Mouse (Mus musculus) kidney, postnatal 4 days (tissue): ENCODE data around the gene Prmt3.

Experiments
- DNase-seq, 2 experiments: peaks; one replicate each; pipeline ENCODE4 v3.0.0; 2021; ENCODE audit warnings: mixed read lengths in 2 of 2

Prmt3 gene

GRCm38 (mm10) chr7:49778114-49778901 lies at the start of gene Prmt3:
Gene Prmt3, plus strand, starts transcription at chr7:49778346.
- peak; percentile 99 for DNase-seq

DNA sequence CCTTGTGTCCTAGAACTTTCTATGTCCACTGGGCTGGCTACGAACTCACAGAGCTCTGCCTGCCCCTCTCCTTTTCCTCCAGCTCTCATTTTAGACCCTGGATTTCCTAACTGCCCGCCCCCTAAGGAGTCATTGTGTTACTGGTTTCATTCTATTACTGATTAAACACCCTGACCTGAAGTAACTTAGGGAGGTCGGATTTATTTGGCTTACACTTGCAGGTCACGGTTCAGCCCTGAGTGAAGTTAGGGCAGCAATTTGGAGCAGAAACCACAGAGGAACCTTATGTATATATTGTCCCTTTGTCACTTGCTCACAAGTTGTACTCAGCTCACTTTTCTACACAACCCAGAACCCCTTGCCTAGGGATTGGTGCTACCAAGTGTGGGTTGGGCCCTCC lies 43.8 kb upstream of the Prmt3 start:
- no peak for DNase-seq

- DNase-seq = no peak
Observed at GRCm38 (mm10) chr7:49739448-49739847, 38.7 kb upstream of the Prmt3 start.

GRCm38 (mm10) chr7:49741474-49741873 lies 36.7 kb upstream of the Prmt3 start:
- DNase-seq = peak in 1 of 2 experiments; percentile 11

DNA sequence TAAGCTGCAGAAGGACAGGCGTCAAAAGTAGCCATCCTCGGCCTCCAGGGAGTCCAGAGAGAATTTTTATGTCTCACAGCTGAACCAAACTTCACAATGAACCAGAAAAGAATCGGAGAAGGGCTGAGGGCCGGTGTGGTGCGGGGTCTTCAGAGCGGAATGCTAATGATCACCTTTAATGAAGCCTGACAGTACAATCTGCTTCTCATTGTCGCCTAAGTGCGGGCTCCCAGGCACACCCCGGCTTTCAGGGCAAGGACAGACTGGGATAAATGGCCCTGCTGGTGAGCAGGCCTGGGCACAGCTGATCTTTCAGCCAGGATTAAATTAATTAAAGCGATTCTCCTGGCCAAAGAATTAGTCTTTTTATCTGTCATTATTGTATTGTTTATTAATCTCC lies 36.2 kb upstream of the Prmt3 start:
- DNase-seq = no peak

GRCm38 (mm10) chr7:49751148-49751547 lies 27.0 kb upstream of the Prmt3 start:
- peak; percentile 45 to 49 for DNase-seq

DNA sequence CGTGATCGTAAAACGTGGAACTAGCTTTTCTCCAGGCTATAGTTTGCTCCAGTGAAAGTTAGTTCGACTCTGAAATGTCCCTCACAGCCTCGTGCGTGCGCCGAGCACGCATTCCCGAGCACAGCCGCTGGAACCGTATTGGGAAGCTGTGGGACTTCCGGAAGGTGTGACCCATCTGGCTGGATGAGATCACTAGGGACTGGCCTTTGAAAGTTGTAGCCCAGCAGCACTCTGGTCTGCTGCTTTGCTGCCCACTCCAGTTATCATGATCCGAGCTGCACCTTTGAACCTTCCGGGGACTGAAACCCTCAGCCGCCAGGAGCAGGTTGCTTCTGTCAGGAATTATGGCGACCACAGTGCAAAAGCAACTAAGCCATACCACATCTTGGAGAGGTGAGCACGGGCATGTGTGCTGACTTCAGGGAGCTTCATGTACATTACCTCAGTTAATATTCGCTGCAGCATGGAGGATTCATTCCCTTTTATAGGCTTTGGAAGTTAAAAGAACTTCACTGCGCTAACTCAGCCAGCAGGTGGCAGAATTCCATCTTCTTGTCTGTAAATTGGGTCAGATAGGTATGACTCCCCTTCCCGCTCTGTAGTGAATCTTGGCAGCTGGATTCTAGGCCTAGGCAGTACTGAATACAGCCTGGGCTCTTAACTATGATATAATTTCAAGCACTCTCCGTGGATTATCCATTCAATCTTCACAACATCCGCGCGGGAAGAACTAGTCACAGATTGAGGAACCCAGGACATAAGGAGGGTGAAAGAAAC lies 25.2 kb upstream of the Prmt3 start:
- peak; percentile 69 to 73 for DNase-seq

GRCm38 (mm10) chr7:49754767-49755166 lies 23.4 kb upstream of the Prmt3 start:
- DNase-seq = peak; percentile 73

DNA sequence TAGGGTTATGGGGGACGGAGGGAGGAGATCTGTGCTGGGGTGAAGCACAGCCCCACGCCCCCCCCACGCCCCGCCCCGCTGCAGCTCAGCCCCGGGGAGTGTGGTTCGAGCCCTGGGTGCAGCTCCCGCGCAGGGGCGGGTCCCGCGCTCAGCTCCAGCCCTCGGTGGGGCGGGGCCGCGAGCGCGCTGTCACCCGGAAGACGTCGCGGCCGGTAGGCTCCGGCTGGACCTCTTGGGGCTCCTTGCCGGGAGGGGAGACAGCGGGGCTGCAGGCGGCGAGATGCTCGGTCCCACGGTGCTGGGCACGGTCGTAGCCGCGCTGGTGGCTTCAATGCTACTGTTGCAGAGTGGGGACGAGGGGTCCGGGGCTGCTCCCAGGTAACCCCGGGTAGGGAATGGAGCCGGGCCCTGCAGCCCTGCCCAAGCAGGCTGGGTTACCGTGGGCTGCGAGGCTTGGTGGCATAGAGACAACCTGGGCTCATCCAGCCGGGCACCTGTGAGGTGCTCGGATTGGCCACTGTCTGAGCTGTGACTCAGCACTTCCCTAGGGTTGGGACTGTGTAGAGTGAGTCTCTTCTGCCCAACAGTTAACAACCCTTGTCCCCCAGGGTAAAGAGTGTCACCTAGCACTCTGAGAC lies 19.1 kb upstream of the Prmt3 start, which contains the start of gene Htatip2:
Gene Htatip2 (plus strand): TSS at position 182 of the 638 bp plus-strand sequence.
- DNase-seq = peak; percentile 54 to 66

DNA sequence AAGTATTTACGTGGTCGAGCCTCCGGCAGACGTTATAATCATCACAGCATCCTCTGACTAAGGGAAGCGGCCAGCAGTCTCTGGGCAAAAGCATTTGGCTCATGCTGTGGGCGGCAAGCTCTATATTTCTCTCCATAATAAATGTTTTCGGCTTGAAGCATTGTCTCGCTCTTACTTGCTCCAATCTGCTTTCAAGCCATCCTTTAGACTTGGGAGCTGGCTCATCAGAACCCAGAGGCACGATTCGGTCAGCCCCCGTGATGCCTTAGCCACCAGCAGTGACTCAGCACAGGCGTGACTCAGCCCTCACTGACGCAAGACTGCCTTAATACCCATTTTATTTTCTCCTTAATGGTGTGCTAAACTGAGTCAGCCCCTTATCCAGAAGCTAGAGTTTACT lies 15.5 kb upstream of the Prmt3 start:
- no peak for DNase-seq

DNA sequence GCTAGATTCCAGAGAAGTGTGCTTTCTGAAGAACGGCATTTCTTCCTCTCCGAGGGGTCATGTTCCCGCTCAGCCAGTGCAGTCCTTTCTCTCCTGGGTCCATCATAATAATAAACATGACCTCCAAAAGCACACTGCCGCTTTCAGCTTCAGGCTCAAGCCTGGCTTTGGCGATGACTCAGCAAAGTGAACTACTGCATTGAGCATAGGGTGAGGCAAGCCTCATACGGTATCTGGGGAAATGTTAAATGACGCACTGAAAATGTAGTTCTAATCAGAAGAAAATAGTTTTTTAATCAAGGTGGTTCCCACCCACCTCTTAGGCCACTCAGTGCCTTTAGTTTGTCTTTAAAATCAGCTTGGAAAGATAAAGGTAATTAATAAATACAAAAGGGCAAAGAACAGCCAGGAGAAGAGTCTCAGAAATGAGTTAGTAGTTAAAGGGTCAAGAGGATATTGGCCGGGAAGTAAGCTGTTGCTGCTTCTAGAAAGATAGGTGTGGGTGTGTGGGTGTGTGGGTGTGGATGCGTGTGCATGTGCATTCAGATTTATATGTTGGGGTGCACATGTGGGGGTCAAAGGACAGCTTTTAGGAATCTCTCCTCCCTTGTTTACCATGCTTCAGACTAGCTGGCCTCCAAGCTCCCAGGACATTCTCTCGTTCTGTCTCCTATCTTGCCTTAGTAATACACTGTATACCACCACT lies 14.0 kb upstream of the Prmt3 start:
- no peak for DNase-seq

- DNase-seq = no peak
Observed at GRCm38 (mm10) chr7:49766166-49766565, 12.0 kb upstream of the Prmt3 start.

GRCm38 (mm10) chr7:49768509-49768908 lies 9.6 kb upstream of the Prmt3 start:
- DNase-seq = no peak

GRCm38 (mm10) chr7:49774396-49774795 lies 3.8 kb upstream of the Prmt3 start:
- no peak for DNase-seq

DNA sequence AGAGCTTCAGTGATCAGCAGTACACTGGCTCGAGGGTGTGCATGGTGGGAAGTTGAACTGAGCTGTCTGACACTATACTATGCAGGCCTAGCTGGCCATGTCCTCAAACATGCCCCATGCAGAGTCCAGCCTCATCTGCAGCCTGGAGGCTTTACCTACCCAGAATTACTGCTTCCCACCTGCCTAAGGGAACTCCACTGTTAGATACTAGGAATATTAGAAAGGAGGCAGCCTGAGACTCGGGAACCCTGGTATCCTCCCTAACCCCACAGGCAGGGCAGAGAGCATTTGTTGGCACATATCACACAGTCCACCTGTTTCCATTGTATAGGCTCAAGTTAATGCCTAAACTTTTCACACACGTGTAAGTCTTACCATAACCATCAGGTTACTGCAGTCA lies 561 bp upstream of the Prmt3 start:
- no peak for DNase-seq

- peak in 1 of 2 experiments; percentile 24 for DNase-seq
Observed at GRCm38 (mm10) chr7:49778904-49779615, 914 bp downstream of the Prmt3 start.

GRCm38 (mm10) chr7:49783017-49783416 lies 4.9 kb downstream of the Prmt3 start:
- DNase-seq = no peak

GRCm38 (mm10) chr7:49785141-49785540 lies 7.0 kb downstream of the Prmt3 start:
- DNase-seq = no peak

DNA sequence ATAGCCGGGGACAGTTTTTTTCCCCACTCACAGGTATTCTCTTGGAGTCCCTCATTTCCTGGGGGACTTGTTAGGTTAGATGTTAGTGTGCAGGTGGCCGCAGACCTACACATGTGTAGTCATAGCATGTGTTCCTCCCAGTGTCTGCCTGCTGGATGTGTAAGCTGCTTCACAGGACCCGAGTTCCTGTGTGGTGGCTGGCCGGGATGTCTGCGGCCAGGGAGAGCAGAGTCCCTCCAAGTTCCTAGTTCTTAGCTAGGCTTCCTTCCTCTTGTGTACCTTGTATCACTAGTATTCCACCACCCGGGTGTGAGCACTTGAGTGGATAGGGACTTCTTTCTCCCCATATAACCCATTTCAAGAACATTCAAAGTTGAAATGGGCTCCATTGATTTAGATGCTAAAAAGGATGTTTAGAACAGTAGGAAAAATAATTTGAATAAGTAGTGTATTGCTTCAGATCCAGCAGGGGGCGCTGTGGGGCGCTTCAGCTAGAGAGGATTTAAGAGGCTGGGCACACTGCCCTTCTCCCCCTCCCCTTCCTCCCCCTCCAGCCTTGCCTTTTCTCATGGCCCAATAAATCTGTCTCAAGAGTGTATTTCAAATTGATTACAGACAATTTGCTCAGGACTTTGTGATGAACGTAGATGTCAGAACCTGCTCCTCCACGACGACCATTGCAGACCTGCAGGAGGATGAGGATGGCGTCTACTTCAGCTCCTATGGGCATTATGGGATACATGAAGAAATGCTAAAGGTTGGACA lies 8.7 kb downstream of the Prmt3 start:
- peak; percentile 88 to 91 for DNase-seq

- DNase-seq = no peak
Observed at GRCm38 (mm10) chr7:49787383-49787645, 9.2 kb downstream of the Prmt3 start.

GRCm38 (mm10) chr7:49794304-49794703 lies 16.2 kb downstream of the Prmt3 start:
- no peak for DNase-seq

- no peak for DNase-seq
Observed at GRCm38 (mm10) chr7:49797171-49797570, 19.0 kb downstream of the Prmt3 start.
